Mouse (Mus musculus) liver, postnatal 0 days (tissue): Measurements from ENCODE around the gene Icam4. TPM values are rescaled to one million over a fixed set of nuclear protein-coding genes. Genes with fewer than 3 reads are reported as not detected.
"Not testable (repeated sequence)": the region's sequence is repeated elsewhere in the genome, so short reads cannot be mapped to it uniquely, and the experiment has no call there.

ENCODE experiments used
- ATAC-seq: fragments of 200-750 bp; cut with Nextera tagmentation; 2 replicates; pipeline ENCODE4 v1.8.0; 2017; ENCODE audit warnings: mild to moderate bottlenecking, moderate library complexity
- DNase-seq: peaks from one replicate; pipeline ENCODE4 v3.0.0-alpha.2; 2016
- H3K27ac ChIP-seq: fragments of 300-500 bp; sonication (generic); 2 replicates; pipeline ENCODE4 v1.5.1; 2014; ENCODE audit warnings: antibody characterized with exemption, moderate library complexity, mild to moderate bottlenecking, low read depth
- H3K27me3 ChIP-seq: fragments of 300-500 bp; sonication (generic); 2 replicates; pipeline ENCODE4 v1.6.1; 2014; ENCODE audit warnings: low read length, control low read depth, mixed read lengths; ENCODE audit not compliant: insufficient read depth
- H3K36me3 ChIP-seq: fragments of 300-500 bp; sonication (generic); replicated peaks from 2 replicates; pipeline ENCODE4 v1.6.1; 2014; ENCODE audit warnings: mild to moderate bottlenecking, control low read depth, low read length, moderate library complexity, mixed read lengths; ENCODE audit not compliant: insufficient read depth
- H3K4me1 ChIP-seq: fragments of 300-500 bp; sonication (generic); 2 replicates; pipeline ENCODE4 v1.6.1; 2014; ENCODE audit warnings: antibody characterized with exemption, mild to moderate bottlenecking, control low read depth; ENCODE audit not compliant: insufficient read depth
- H3K4me2 ChIP-seq: fragments of 300-500 bp; sonication (generic); 2 replicates; pipeline ENCODE4 v1.6.1; 2014; ENCODE audit warnings: low read depth, mild to moderate bottlenecking, low read length, moderate library complexity, mixed read lengths
- H3K4me3 ChIP-seq: fragments of 300-500 bp; sonication (generic); 2 replicates; pipeline ENCODE4 v1.5.1; 2014; ENCODE audit warnings: low read depth, low read length
- H3K9ac ChIP-seq: fragments of 300-500 bp; sonication (generic); replicated peaks from 2 replicates; pipeline ENCODE4 v1.6.1; 2014; ENCODE audit warnings: mild to moderate bottlenecking, moderate library complexity
- H3K9me3 ChIP-seq: fragments of 300-500 bp; sonication (generic); 2 replicates; pipeline ENCODE4 v1.6.1; 2016; ENCODE audit warnings: mild to moderate bottlenecking, control low read depth, low read length, mixed read lengths
- CTCF ChIP-seq: sonication (generic); IDR thresholded peaks from 2 replicates; pipeline ENCODE4 v1.5.1; 2016; ENCODE audit warnings: antibody characterized with exemption, low read depth
- EP300 ChIP-seq: IDR thresholded peaks from 2 replicates; pipeline ENCODE4 v1.6.1; 2016; ENCODE audit warnings: antibody characterized with exemption, low read depth, mild to moderate bottlenecking
- WGBS: fragments of 180-500 bp; shearing (Covaris S2); extraction: QIAGEN DNeasy Blood & Tissue Kit; methylation state at CpG from one replicate; pipeline ENCODE4 v1.1.7; 2014; ENCODE audit not compliant: insufficient replicate concordance; 5-methylcytosine and 5-hydroxymethylcytosine counted together
- polyA plus RNA-seq: library from polyadenylated mRNA; unstranded; fragments of >200 nt; fragmentation: Nextera tagmentation; extraction: Ambion mirVana; gene quantifications from 2 replicates; pipeline ENCODE4 v1.2.1, GENCODE M21; 2015

Gene Icam4
- polyA plus RNA-seq, 1 experiment from 2014 or later = 57.7 TPM

DNA sequence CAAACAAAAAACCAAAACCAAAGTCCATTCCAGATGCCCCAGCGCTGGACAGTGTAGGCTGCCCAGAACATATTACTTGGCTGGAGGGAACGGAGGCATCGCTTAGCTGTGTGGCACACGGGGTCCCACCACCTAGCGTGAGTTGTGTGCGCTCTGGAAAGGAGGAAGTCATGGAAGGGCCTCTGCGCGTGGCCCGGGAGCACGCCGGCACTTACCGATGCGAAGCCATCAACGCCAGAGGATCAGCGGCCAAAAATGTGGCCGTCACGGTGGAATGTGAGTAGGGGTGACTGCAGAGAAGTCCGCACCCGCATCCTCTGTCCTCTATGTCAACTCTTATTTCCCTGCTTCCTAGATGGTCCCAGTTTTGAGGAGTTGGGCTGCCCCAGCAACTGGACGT lies 7.0 kb downstream of the Icam4 start:
- ATAC-seq (no peak), DNase-seq (no peak)
- Histone ChIP-seq H3K4me2 (no peak overlapping the region), H3K36me3 (no peaks in the 10 kb centered on the region), H3K4me3 (no peak overlapping the region), H3K27me3 (peaks cover 85% of the 10 kb centered on the region), H3K4me1 (peaks cover 44% of the 10 kb centered on the region), H3K9me3 (no peaks in the 10 kb centered on the region), H3K27ac (no peak overlapping the region), H3K9ac (no peak overlapping the region)
- no peak for TF ChIP-seq EP300
- no peak for TF ChIP-seq CTCF
- 9% methylated on average over 20 of the region's 20 CpGs for WGBS

DNA sequence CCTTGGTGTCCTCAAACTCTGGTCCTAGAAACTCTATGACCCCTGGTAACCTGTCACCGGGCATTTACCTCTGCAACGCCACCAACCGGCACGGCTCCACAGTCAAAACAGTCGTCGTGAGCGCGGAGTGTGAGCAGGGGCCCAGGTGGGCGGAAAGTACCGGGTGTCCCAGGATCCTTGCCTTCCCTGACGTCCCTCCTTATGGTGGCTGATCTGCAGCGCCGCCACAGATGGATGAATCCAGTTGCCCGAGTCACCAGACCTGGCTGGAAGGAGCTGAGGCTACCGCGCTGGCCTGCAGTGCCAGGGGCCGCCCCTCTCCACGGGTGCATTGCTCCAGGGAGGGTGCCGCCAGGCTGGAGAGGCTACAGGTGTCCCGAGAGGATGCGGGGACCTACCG lies 7.5 kb downstream of the Icam4 start:
- no peak for ATAC-seq
- TF ChIP-seq EP300 (no peak), CTCF (no peak)
- no peak overlapping the region for H3K4me3 ChIP-seq
- no peak for DNase-seq
- H3K9me3 ChIP-seq = no peaks in the 10 kb centered on the region
- no peak overlapping the region for H3K4me2 ChIP-seq
- H3K4me1 ChIP-seq = peaks cover 39% of the 10 kb centered on the region
- no peak overlapping the region for H3K9ac ChIP-seq
- WGBS = 4% methylated on average over 22 of the region's 22 CpGs
- H3K27me3 ChIP-seq = peaks cover 82% of the 10 kb centered on the region
- no peak overlapping the region for H3K27ac ChIP-seq
- H3K36me3 ChIP-seq = no peaks in the 10 kb centered on the region

DNA sequence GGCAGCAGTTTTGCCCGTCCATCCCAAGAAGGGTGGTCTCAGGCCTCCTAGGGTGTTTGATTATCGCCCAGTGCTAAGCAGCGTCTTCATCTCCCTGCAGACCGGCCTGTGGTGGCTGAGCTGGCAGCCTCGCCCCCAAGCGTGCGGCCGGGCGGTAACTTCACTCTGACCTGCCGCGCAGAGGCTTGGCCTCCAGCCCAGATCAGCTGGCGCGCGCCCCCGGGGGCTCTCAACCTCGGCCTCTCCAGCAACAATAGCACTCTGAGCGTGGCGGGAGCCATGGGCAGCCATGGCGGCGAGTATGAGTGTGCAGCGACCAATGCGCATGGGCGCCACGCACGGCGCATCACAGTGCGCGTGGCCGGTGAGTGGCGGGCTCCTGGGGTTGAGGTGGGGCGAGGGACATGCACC lies 8.3 kb downstream of the Icam4 start:
- H3K4me3 ChIP-seq = peak overlapping the region; percentile 29
- H3K27ac ChIP-seq = no peak overlapping the region
- TF ChIP-seq EP300 (no peak), CTCF (no peak)
- peaks cover 74% of the 10 kb centered on the region for H3K27me3 ChIP-seq
- no peaks in the 10 kb centered on the region for H3K36me3 ChIP-seq
- WGBS = 4% methylated on average over 30 of the region's 31 CpGs
- peak overlapping the region; percentile 51 for H3K4me2 ChIP-seq
- H3K4me1 ChIP-seq = peaks cover 31% of the 10 kb centered on the region
- no peaks in the 10 kb centered on the region for H3K9me3 ChIP-seq
- no peak for ATAC-seq
- DNase-seq = peak; percentile 29
- H3K9ac ChIP-seq = no peak overlapping the region

DNA sequence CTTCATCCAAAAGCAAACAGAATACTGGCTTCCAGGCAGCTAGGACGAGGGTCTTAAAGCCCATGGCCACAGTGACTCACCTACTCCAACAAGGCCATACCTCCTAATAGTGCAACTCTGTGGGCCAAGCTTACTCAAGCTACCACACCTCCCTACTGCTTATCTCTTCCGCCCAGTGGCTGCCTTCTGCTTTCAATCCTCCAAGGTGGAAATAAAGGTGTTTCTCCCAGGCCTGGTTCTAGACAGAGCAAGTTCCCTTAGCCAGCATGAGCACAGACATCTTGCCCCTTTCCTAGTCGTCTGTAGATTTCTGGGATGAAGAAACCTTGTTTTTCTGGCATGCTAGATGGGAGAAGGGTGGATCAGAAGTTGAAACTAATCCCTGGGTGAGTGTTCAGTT lies 10.6 kb downstream of the Icam4 start:
- TF ChIP-seq EP300 (no peak), CTCF (no peak)
- H3K4me3 ChIP-seq = no peak overlapping the region
- H3K9ac ChIP-seq = no peak overlapping the region
- peaks cover 51% of the 10 kb centered on the region for H3K27me3 ChIP-seq
- H3K9me3 ChIP-seq = no peaks in the 10 kb centered on the region
- H3K27ac ChIP-seq = no peak overlapping the region
- peaks cover 16% of the 10 kb centered on the region for H3K4me1 ChIP-seq
- no peak overlapping the region for H3K4me2 ChIP-seq
- ATAC-seq (peak; percentile 74), DNase-seq (no peak)
- 56% methylated on average over 3 of the region's 3 CpGs for WGBS
- no peaks in the 10 kb centered on the region for H3K36me3 ChIP-seq

DNA sequence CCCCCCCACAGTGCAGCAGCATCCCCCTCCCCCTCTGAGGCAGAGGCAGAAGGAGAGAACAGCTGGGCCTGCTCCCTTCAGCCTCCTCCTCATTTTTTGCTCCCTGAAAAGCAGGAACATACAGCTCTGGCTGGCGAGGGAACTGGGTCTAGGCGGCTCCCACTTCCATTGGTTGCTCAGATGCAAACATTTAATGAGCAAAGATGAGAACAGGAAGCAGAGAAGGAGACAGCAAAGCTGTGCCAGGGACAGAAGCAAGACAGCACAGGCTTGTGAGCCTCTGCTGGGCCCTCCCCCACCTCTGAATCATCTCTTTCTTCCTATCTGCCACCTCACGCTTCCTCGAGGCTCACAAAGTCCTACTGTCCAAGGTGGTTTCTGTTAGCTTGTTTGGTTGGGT lies 12.1 kb downstream of the Icam4 start:
- H3K4me3 ChIP-seq = no peak overlapping the region
- peaks cover 36% of the 10 kb centered on the region for H3K27me3 ChIP-seq
- no peak for DNase-seq
- TF ChIP-seq EP300 = no peak
- TF ChIP-seq CTCF = no peak
- ATAC-seq = no peak
- WGBS = 46% methylated on average over 4 of the region's 4 CpGs
- no peak overlapping the region for H3K4me2 ChIP-seq
- H3K9me3 ChIP-seq = no peaks in the 10 kb centered on the region
- no peak overlapping the region for H3K9ac ChIP-seq
- peaks cover 14% of the 10 kb centered on the region for H3K4me1 ChIP-seq
- no peak overlapping the region for H3K27ac ChIP-seq
- H3K36me3 ChIP-seq = no peaks in the 10 kb centered on the region

DNA sequence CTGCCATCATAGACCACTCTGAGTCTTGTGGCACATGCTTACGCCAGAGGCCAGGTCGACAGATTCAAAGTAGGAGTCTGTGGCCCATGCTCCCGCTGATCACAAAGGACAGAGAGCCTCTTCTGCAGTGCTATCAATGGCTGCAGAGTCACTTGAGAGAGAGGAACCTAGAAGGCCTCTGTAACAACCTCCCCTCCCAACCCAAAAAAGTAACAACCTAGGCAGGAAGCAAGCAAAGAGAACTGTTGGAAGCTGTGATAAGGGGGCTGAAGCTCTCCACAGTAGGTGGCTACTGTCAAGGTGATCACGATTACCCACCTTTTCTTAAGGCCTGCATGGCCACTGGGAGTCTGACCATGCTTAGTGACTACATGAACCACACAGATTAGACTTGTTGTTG lies 14.4 kb downstream of the Icam4 start:
- 66% methylated on average over 4 of the region's 4 CpGs for WGBS
- TF ChIP-seq CTCF (no peak), EP300 (no peak)
- Histone ChIP-seq H3K9me3 (no peaks in the 10 kb centered on the region), H3K36me3 (no peaks in the 10 kb centered on the region), H3K27me3 (peaks cover 13% of the 10 kb centered on the region), H3K9ac (no peak overlapping the region), H3K4me2 (no peak overlapping the region), H3K27ac (no peak overlapping the region), H3K4me1 (peaks cover 4% of the 10 kb centered on the region), H3K4me3 (no peak overlapping the region)
- DNase-seq (no peak), ATAC-seq (no peak)

DNA sequence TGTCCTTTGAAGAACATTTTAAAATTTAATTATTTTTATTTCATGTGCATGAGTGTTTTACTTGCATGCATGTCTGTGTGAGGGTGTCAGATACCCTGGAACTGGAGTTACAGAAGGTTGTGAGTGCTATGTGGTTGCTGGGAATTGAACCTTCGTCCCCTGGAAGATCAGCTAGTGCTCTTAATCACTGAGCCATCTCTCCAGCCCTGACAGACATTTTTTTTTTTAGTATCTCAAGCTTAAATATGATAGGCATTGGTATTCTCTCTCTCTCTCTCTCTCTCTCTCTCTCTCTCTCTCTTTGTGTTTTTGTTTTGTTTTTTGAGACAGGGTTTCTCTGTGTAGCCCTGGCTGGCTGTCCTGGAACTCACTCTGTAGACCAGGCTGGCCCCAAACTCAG lies 15.6 kb downstream of the Icam4 start:
- H3K36me3 ChIP-seq, H3K9me3 ChIP-seq, H3K9ac ChIP-seq, DNase-seq, H3K4me2 ChIP-seq, H3K27ac ChIP-seq, H3K4me1 ChIP-seq, H3K4me3 ChIP-seq, ATAC-seq, H3K27me3 ChIP-seq: not testable (repeated sequence)
- WGBS = 65% methylated on average over 1 of the region's 1 CpGs
